Mouse (Mus musculus): ENCODE results near the gene Mipol1. TPM values are rescaled to one million over a fixed set of nuclear protein-coding genes. Genes with fewer than 3 reads are reported as not detected.
"Not testable (repeated sequence)": the region's sequence is repeated elsewhere in the genome, so short reads cannot be mapped to it uniquely, and the experiment has no call there.

Mipol1 gene
- 1 to 10 TPM; 6.0 to 7.6 TPM for total RNA-seq (2021)
- long read RNA-seq, experiment 1, partial matches to known transcripts, result 0 of 9 reads
- long read RNA-seq, experiment 1, other reads (novel, unspliced or antisense), result 5 of 9 reads
- long read RNA-seq, experiment 2, partial matches to known transcripts, result 0 of 12 reads
- long read RNA-seq, experiment 2, other reads (novel, unspliced or antisense), result 8 of 12 reads

DNA sequence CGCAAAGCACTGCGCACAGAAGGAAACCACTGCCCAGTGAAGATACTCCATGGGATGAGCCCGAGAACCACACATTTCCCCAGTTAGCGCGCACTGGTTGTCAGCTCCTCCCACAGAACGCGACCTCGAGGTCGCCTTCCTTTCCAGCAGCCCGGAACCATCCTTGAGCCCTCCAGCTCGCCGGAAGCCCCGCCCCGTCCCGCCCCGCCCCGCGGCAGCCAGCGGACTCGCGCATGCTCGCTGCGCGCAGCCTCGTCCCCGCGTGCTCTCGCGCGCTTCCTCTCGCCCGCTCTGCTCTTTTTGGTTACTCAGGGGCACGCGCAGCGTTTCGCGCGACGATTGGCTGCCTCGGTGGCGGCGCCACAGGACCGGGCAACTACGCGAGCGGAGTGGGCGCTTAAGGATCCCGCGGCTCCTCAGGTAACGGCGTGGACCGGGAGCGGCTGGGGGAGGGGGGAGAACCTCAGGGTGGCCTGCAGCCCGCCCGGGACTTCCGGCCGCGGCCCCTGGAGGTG lies at the start of gene Mipol1, which contains the start of gene Prps1l3:
Mipol1 (plus strand) TSS at position 236 of the 515 bp plus-strand sequence.
Prps1l3 (plus strand) TSS at position 221 of the 515 bp plus-strand sequence.
- DNase-seq (ENCODE audit: low spot score in 2 of 2), result peak; percentile 72 to 86

DNA sequence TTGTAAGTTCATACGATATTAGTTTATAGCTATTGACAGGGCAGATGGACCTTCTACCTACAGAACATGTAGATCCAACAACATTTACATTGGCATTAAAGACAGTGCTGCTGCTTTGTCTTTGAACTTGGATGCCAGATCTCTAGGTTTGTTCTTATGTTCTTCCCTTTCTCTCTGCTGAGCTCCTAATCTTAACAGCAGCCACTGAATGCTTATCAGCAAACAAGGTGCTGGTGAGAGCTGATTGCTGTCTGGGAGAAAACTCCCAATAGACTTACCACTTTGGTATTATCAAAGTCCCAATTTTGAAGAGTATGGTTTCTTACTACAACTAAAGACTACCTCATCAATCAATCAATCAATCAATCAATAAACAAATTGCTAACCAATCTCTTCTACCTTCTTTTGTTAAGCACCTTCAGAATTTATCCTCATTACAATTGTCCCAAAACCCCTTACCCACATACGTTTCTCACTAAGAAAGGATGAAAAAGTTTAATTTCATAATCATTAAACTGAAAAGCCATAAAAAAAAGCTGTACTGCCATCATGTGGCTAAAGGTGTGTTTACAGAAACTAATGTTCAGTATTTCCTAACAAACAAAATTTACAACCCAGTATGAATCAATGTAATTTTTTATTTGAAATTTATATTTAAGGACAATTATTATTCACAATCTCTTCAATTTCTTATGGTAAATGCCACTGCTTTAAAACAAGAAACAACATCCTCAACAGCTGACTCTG lies 45.7 kb upstream of the Mipol1 start:
- DNase-seq (ENCODE audit: low spot score in 2 of 2), result no peak

DNA sequence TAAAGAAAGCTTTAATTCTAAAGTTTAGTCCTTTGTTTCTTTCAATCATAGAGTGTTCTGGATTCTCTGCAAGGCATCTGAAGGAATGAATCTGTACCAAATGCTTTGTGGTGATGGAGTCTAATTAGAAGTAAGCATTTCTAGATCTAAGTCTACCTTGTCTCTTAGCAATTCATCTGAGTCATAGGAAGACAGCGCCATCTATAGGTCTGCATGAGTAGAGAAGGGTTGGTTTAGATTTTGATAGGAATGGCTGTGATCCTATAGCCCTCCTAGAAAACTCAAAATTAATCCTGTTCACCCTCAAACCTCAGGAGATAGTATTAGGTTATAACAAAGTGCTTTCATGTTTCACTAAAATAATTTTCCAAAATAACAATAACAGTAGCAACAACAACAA lies 44.8 kb upstream of the Mipol1 start:
- DNase-seq (ENCODE audit: low spot score in 2 of 2), result no peak

DNA sequence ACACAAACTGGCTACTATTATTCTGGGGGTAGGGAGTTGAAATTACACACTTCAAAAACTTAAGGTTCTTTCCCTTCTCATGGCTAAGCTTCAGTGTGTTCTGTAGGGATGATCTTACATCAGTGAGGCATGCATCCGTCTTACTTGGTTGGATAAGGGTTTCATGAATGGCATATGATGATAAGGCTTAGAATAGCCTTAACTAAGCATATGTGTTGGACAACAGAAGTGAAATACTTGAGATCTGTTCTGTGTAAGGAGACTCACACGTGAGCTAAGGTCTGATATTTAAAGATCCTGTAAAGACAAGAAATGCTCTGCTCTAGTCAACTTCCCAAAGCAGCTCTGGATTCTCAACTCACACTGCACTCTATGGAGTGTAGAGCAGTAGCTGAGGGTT lies 44.1 kb upstream of the Mipol1 start:
- DNase-seq (ENCODE audit: low spot score in 2 of 2), result no peak

DNA sequence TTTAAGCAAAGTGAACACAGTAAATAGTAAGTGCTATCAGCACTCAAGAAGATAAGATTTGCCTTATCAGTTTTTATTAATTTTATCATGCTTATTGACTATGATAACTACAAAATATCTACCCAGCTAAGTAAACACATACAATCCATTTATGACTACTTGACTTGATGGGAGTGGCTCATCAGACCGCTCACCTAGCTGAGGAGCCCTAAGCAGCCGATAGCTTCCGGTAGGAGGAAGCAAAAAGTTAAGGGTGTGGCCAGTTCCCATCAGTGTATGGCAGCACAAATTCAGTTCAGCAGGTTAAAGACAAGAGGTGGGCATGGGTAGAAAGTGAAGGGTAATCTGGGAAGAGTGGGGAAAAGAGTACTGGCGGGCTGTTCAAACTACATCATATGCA lies 43.2 kb upstream of the Mipol1 start:
- DNase-seq (ENCODE audit: low spot score in 2 of 2), result no peak

DNA sequence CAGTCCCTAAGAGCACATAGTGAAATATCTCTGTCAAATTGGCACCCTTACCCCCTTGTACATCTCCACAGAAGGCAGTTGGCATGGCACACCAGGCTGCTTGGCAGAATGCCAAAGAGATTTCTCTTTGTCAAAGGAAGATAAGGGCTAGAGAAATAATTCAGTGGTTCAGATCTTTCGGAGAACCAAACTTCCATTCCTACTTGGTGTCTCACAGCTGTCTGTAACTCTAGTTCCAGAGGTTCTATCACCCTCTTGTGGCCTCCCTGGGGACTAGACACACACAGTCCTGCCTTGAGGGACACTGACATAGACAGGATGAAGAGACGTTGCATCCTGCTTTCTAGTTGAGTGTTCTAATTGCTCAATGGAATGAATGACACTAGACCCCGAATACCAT lies 35.6 kb upstream of the Mipol1 start:
- DNase-seq (ENCODE audit: low spot score in 2 of 2), result no peak

DNA sequence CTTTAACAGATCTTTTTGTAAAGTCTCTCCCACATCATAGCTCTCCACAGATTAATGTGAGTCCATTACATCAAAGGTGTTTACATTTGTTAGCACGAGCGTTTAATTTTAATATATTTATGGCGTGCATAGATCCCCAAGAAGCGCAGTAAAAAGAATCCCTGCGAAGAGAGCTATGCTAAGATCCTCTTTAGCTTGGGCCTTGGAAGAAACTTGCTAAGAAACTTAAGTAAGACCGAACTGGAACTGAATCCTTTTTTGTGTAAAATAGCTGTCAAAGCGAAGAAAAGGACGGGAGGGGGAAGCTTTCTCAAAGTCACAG lies 34.0 kb upstream of the Mipol1 start:
- DNase-seq (ENCODE audit: low spot score in 2 of 2), result no peak

DNA sequence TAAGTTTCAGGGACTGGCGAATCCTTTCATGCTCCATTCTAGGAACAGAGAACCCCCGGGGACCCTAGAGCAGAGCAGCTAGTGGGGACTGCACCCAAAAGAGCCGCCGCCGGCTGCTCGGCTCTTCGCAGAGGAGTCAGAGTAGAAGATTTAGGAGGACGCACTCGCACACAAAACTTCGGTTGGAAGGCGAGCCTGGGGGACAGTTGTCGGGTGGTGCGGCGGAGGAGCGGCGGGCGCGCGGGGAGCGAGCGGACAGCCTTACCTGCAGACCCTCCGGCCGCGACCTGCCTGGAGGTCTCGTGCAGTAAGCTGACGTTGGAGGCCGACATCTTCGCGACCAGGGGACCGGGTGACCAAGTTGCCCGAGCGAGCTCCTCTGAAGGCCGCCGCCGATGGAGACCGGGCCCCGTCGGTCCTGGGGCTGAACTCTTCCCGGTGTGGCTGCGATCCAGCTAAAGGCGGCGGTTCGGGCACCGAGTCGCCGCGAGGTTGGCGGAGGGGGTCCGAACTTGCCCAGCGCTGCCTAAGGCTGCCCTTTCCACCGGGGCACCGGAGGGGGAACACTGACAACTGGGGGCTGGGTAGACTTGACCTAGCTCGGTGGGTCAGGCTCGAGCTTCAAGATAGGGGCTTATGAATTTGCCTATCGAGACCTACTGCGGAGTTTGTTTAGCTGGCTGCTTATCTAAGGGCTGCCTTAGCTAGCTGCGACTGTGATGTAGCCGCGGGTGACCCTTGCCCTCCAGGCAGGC lies 33.4 kb upstream of the Mipol1 start:
- DNase-seq (ENCODE audit: low spot score in 2 of 2), result peak; percentile 24 to 32

DNA sequence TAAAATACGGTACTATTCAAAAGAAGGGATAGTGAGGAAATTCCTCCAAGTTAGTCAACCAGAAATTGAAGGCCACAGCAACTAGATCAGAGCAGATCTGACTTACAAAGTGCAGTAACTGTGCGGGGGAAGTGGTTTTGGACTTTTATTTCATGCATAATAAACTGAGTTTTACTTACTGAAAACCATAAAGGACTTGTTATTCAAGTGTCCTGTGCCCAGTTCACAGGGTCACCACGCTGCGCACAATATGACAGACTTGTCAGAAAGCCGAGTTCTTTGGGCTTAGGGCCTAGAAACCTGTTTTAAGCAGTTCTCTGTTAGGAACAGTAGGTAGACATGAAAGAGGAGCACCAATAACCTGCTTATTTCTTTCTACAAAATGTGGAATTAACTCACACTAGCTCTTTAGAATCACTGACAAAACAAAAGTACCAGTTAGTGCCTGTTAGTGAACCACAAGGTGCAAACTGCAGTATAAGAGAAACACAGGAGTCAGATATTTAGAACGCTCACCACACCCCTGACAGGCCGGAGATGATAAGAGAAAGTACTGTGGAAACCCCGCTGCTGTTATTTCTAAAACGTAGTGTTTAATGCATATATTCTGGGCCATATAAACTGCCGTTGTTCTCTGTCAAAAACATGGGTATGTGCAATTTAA lies 32.7 kb upstream of the Mipol1 start, which contains the start of gene Slc25a21:
Slc25a21 (minus strand) TSS at position 110 of the 664 bp plus-strand sequence.
- DNase-seq (ENCODE audit: low spot score in 2 of 2), result no peak

DNA sequence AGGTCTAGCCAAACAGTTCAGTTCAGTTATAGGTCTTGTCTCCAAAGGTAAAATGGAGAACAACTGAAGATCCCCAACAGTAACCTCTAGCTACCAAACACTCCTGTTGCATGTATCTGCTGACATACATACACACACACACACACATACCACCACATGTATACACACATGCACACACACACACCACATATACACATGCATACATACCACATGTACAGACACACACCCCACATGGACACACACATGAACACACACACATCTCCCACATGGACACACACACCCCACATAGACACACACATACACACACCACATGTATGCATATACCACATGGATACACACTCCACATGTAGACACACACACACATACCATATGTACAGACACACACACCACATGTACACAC lies 32.0 kb upstream of the Mipol1 start:
- DNase-seq (ENCODE audit: low spot score in 2 of 2), result no peak

DNA sequence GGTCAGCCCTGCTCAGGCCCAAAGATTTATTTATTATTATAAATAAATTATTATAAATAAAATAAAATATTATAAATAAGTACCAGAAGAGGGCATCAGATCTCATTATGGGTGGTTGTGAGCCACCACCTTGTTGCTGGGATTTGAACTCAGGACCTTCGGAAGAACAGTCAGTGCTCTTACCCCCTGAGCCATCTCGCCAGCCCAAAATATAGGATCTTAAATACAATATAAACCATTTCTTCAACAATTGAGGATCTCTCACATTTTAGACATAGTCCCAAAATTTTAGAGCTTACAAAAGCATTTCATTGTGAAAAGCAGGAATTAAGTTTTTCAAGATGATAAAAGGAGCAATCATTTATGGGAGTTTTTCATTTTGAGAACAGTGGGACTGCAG lies 30.8 kb upstream of the Mipol1 start:
- DNase-seq (ENCODE audit: low spot score in 2 of 2), result no peak

DNA sequence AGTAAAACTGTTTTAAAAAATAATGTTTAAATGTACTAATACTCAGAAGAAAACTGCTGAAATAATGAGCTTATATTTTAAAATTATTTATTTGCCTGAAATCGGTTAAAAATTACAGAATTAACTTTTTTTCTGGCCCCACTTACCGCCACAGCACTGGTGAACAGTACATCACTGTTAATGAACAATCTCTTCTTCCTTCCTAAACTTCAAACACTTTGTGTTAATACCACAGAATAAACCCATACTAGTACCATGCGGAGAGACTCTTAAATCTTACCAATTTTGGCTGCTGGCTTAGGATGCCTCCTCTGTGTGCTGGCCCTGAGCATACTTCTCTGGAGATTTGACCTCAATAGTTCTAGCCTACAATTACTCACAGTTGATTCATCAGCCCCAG lies 28.3 kb upstream of the Mipol1 start:
- no peak for DNase-seq (ENCODE audit: low spot score in 2 of 2)

DNA sequence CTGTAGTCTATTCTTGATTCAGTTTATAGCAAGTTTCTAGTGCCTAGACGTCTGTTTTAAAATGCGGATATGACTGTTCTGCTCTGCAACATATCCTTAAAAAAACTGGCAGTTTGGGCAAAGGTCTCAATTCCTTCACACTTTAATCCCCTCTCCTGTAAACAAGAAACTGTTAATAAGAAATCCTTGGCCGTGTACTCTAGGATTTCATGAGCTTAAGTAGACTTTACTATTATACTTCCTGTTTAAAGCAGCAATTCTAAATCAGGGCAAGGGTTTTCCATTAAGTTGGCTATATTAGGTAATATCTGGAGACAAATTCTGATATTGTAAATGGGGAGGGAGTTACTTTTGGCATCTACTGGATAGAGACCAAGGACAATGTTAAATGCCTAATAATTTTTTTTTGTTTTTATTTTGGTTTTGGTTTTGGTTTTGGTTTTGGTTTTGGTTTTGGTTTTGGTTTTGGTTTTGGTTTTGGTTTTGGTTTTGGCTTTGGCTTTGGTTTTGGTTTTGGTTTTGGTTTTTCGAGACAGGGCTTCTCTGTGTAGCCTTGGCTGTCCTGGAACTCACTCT lies 25.9 kb upstream of the Mipol1 start:
- DNase-seq (ENCODE audit: low spot score in 2 of 2), result no peak

DNA sequence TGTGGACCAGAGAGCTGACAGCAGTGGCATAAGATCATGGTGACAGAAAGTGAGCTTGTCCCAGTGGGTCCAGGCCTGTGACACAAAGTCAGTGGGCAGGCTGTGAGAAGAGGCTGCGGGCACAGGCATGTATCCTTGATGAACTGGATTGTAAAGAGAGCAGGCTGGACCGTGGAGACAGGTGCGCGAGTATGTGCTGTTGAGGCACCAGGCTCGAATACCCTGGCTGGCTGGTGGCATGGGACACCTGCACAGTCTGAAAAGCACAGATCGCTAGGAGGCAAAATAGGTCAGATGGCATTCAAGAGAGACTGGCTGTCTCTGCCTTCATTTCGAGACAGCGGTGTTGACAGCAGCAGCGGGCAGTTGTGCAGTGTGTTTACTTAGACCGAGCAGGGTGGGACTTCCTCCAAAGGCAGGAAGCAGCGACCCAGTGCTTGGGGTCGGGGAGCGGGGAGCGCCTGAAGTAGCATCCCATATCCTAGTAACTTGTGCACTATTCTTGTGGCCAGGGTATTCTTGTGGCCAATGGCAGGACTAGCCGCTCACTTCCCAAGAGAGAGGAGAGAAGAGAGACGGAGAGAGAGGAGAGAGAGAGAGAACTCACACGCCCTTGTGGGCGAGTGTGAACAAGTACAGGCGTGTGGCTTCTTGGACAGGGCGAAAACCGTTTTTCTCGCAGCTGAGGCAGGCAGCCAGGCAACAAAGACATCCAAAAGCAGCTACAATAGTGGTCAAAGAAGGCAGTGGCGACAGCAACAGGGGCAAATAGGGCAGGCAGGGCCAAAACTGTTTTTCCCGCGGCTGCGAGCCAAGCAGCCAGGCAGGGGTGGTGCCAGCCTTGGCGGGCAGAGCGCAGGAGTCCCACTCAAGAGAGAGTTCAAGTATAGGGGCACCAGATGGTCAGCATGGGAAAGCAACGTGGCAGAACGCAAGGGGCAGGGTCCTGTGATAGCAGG lies 18.6 kb upstream of the Mipol1 start:
- DNase-seq (ENCODE audit: low spot score in 2 of 2), result peak in 1 of 2 experiments; percentile 31

DNA sequence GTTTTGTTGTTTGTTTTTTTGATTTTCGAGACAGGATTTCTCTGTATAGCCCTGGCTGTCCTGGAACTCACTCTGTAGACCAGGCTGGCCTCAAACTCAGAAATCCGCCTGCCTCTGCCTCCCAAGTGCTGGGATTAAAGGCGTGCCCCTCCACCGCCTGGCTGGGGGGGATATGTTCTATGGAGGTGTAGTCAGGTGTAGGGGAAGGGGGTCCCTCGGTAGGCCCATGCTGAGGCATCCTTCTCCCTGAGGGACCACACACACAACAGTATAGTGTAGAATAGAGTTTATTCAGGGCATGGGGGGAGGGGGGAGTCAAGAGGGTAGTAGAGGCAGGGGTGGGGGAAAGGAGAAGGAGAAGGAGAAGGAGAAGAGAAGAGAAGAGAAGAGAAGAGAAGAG lies 17.8 kb upstream of the Mipol1 start:
- not testable (repeated sequence) for DNase-seq (ENCODE audit: low spot score in 2 of 2)

DNA sequence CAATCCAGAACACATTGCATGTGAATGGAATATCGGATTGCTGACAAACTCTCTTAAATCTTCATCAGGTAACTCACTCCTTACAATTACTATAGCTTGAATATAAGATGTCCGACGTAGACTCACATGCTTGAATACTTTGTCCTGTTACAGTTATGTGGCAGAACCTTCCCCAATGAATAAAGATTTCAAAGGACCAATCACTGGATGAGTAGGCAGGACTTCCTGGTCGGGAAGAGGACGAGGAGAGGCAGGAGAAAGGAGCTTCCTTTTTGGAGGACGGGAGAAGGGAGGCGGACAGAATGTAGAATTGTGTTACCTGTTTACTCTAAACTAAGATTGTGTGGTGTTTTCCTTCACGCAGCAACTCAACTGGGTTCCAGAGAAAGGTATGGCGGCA lies 3.8 kb upstream of the Mipol1 start:
- DNase-seq (ENCODE audit: low spot score in 2 of 2), result no peak

DNA sequence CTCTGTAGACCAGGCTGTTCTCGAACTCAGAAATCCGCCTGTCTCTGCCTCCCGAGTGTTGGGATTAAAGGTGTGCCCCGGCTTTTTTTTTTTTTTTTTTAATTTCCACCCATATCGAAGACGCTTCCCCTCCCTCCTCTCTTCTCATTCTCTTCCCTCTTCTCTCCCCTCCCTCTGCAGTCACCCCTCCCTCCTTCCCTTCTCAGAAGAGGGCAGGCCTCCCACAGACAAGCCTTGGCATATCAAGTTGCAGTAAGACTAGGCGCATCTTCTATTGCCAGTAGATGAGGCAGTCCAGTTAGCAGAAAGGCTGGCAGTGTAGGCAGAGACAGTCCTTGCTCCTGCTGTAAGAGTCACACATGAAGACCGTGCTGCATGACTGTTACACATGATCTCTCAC lies 2.5 kb upstream of the Mipol1 start:
- DNase-seq (ENCODE audit: low spot score in 2 of 2), result no peak

DNA sequence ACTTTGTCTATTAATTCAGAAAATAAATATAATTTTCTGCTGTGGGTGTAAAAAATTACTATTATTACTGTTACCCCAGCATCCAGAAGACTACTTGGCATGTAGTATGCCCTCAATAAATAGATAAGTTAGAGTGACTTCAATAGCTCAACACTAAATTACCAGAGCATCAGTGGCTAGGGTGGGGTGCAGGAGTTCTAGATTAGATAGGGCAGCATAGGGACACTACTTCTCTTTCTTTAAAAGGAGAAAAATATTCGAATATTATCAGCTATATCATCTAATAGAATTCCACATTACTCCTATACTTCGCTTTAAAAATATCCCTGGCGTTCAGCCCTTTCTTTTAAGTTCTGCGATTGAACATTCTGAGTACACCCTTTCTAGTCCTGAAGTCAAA lies 524 bp upstream of the Mipol1 start:
- no peak for DNase-seq (ENCODE audit: low spot score in 2 of 2)

DNA sequence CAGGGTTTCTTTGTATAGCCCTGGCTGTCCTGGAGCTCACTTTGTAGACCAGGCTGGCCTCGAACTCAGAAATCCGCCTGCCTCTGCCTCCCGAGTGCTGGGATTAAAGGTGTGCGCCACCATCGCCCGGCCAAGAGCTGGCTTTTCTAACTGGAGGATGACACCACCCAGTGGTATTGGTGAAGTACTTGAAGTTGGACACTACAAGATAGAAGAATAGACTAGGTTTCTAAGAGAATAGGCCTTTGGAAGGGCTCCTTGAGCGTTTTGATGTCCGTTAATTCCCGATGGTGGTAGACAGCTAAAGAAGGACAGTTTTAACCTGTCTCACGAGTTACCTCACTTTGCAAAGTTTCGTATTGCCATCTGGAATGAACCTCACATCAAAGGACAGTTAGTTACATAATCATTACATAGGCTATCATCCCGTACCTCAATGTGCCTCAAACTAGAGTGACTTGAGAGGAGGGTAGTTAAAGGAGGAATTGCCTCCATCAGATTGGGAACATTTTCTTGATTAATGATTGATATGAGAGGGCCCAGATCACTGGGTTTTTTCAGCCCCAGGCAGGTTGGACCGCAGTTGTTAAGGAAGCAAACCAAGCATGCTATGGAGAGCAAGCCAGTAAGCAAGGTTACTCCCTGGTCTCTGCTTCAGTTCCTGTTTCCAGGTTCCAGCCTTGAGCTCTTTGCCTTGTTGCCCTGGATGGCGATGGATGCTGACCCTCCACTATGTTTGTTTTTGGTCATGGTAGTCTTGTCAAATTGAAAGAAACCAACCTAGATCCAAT lies 1.1 kb downstream of the Mipol1 start:
- no peak for DNase-seq (ENCODE audit: low spot score in 2 of 2)

Measured in gastrocnemius, postnatal 4 days (tissue).